Comparison of ENCODE assay signal across 17 mouse cellular contexts in genomic region chr2:127906973-127907678, GRCm38 (mm10).
DNase-seq lines count a peak whose midpoint lies in the region; ATAC-seq and TF ChIP-seq lines count a peak whose summit lies in the region.
"Had no signal": no experiment of that assay in that cellular context is flagged by ENCODE, and none has a peak within 500 bp of the region (broad histone marks: within the 10 kb centered on the region; RNA-seq: fewer than 3 reads in every experiment).

No protein-coding gene starts in this region.

- H3K27ac ChIP-seq in kidney, embryonic 15.5 days = peak overlapping the region; percentile 85
- H3K27ac ChIP-seq in kidney, adult 2 months (ENCODE audit: insufficient read depth, low read depth, low read length) = no peak overlapping the region
- H3K27ac ChIP-seq in stomach, embryonic 14.5 days (ENCODE audit: low read length) = peak overlapping the region; percentile 34; the same call in 1 of the 2 replicates
- H3K27ac ChIP-seq in stomach, postnatal 0 days (replicated peaks) = no peak overlapping the region
- H3K27ac ChIP-seq in limb, embryonic 10.5 days = peak overlapping the region; percentile 87
- H3K27ac ChIP-seq: forebrain, embryonic 12.5 days; left cerebral cortex, adult 2 months; neural tube, embryonic 13.5 days had no signal

- no peak for TF ChIP-seq CTCF in kidney, adult 2 months (conservative IDR thresholded peaks at IDR 0.05; ENCODE audit: insufficient read depth, insufficient read length, low read depth, low read length)
- no peak for TF ChIP-seq CTCF in stomach, postnatal 0 days (IDR thresholded peaks at IDR 0.05; ENCODE audit: low read depth)

- no peak overlapping the region for H3K4me2 ChIP-seq in kidney, embryonic 15.5 days
- no peak overlapping the region for H3K4me2 ChIP-seq in stomach, embryonic 14.5 days (replicated peaks; ENCODE audit: low read depth, low read length)
- H3K4me2 ChIP-seq in stomach, postnatal 0 days (replicated peaks; ENCODE audit: low read depth) = no peak overlapping the region
- H3K4me2 ChIP-seq: forebrain, embryonic 12.5 days; neural tube, embryonic 13.5 days had no signal

- WGBS in kidney, embryonic 15.5 days = 22% methylated on average over 6 of the region's 6 CpGs
- WGBS in kidney, adult 2 months = 61% methylated on average over 6 of the region's 6 CpGs
- WGBS in stomach, embryonic 14.5 days = 26% methylated on average over 6 of the region's 6 CpGs
- WGBS in stomach, postnatal 0 days = 40% methylated on average over 6 of the region's 6 CpGs
- WGBS in limb, embryonic 10.5 days = 16% methylated on average over 6 of the region's 6 CpGs

- peak; percentile 66 for ATAC-seq in kidney, embryonic 15.5 days (replicated peaks; ENCODE audit: low FRiP score)
- ATAC-seq in stomach, embryonic 14.5 days (ENCODE audit: insufficient number of reproducible peaks, insufficient read depth, low FRiP score, low read depth) = peak; percentile 56; the same call in 1 of the 2 replicates
- no peak for ATAC-seq in stomach, postnatal 0 days (ENCODE audit: low FRiP score, low TSS enrichment)

- no peak overlapping the region for H3K9ac ChIP-seq in kidney, embryonic 15.5 days
- no peak overlapping the region for H3K9ac ChIP-seq in stomach, embryonic 14.5 days (replicated peaks; ENCODE audit: low read depth, low read length)
- no peak overlapping the region for H3K9ac ChIP-seq in stomach, postnatal 0 days (ENCODE audit: low read length)
- H3K9ac ChIP-seq: forebrain, embryonic 12.5 days; neural tube, embryonic 13.5 days had no signal

- no peak for DNase-seq in kidney, adult 2 months
- DNase-seq in stomach, postnatal 0 days (ENCODE audit: low spot score) = no peak
- DNase-seq in limb, embryonic 10.5 days (ENCODE audit: low spot score) = peak; percentile 59
- DNase-seq in adrenal gland, postnatal 25 days = no peak
- no peak for DNase-seq in gastrocnemius, adult 18-20 months (ENCODE audit: low spot score)
- DNase-seq in layer of hippocampus, adult 8-10 months (ENCODE audit: low spot score in 2 of 2) = no peak
- DNase-seq: cerebellum, adult 8-10 months; gastrocnemius, postnatal 10 days; heart, postnatal 10 days; liver; lung, adult 18-20 months; thymus, adult 2 months had no signal

- no peaks in the 10 kb centered on the region for H3K36me3 ChIP-seq in kidney, embryonic 15.5 days
- H3K36me3 ChIP-seq in kidney, adult 2 months (ENCODE audit: control insufficient read depth, insufficient read depth, low read length) = no peaks in the 10 kb centered on the region
- no peaks in the 10 kb centered on the region for H3K36me3 ChIP-seq in stomach, embryonic 14.5 days (ENCODE audit: control insufficient read depth, insufficient read depth, low read length)
- no peaks in the 10 kb centered on the region for H3K36me3 ChIP-seq in stomach, postnatal 0 days (ENCODE audit: control insufficient read depth, insufficient read depth, low read length)
- H3K36me3 ChIP-seq in limb, embryonic 10.5 days = no peaks in the 10 kb centered on the region
- H3K36me3 ChIP-seq: forebrain, embryonic 12.5 days; neural tube, embryonic 13.5 days had no signal

- no peak for TF ChIP-seq EP300 in stomach, postnatal 0 days (optimal IDR thresholded peaks at IDR 0.05)

- H3K4me1 ChIP-seq in kidney, embryonic 15.5 days = peaks cover 45% of the 10 kb centered on the region
- no peaks in the 10 kb centered on the region for H3K4me1 ChIP-seq in kidney, adult 2 months (ENCODE audit: control insufficient read depth, insufficient read depth, low read length)
- peaks cover 21% of the 10 kb centered on the region for H3K4me1 ChIP-seq in stomach, embryonic 14.5 days (ENCODE audit: control insufficient read depth, insufficient read depth, low read length)
- no peaks in the 10 kb centered on the region; the same call in 1 of the 2 replicates for H3K4me1 ChIP-seq in stomach, postnatal 0 days (replicated peaks; ENCODE audit: control insufficient read depth, insufficient read depth)
- peaks cover 64% of the 10 kb centered on the region for H3K4me1 ChIP-seq in limb, embryonic 10.5 days

- no peak for TF ChIP-seq POLR2A in kidney, adult 2 months (IDR thresholded peaks at IDR 0.05; ENCODE audit: low read depth, low read length)

- no peaks in the 10 kb centered on the region for H3K27me3 ChIP-seq in kidney, embryonic 15.5 days
- H3K27me3 ChIP-seq in kidney, adult 2 months (replicated peaks; ENCODE audit: control insufficient read depth, insufficient read depth, low read length) = no peaks in the 10 kb centered on the region
- H3K27me3 ChIP-seq in stomach, embryonic 14.5 days (ENCODE audit: control insufficient read depth, insufficient read depth, low read length) = no peaks in the 10 kb centered on the region
- no peaks in the 10 kb centered on the region for H3K27me3 ChIP-seq in stomach, postnatal 0 days (ENCODE audit: control insufficient read depth, insufficient read depth, low read length)
- no peaks in the 10 kb centered on the region for H3K27me3 ChIP-seq in limb, embryonic 10.5 days (ENCODE audit: low read depth, poor library complexity, severe bottlenecking)
- H3K27me3 ChIP-seq: forebrain, embryonic 12.5 days; neural tube, embryonic 13.5 days had no signal

- no peak overlapping the region for H3K4me3 ChIP-seq in kidney, embryonic 15.5 days (replicated peaks)
- H3K4me3 ChIP-seq in kidney, adult 2 months (ENCODE audit: insufficient read depth, low read depth, low read length) = no peak overlapping the region
- no peak overlapping the region for H3K4me3 ChIP-seq in stomach, embryonic 14.5 days (ENCODE audit: low read depth, low read length)
- H3K4me3 ChIP-seq in stomach, postnatal 0 days (ENCODE audit: low read depth, low read length) = no peak overlapping the region
- peak overlapping the region; percentile 30; the same call in 1 of the 2 replicates for H3K4me3 ChIP-seq in limb, embryonic 10.5 days
- H3K4me3 ChIP-seq: forebrain, embryonic 12.5 days; left cerebral cortex, adult 2 months; neural tube, embryonic 13.5 days had no signal

- H3K9me3 ChIP-seq in kidney, embryonic 15.5 days (replicated peaks) = no peaks in the 10 kb centered on the region
- no peaks in the 10 kb centered on the region for H3K9me3 ChIP-seq in stomach, embryonic 14.5 days (ENCODE audit: control insufficient read depth, low read depth, low read length)
- H3K9me3 ChIP-seq in stomach, postnatal 0 days (ENCODE audit: control insufficient read depth, low read length) = no peaks in the 10 kb centered on the region
- no peaks in the 10 kb centered on the region for H3K9me3 ChIP-seq in limb, embryonic 10.5 days (replicated peaks)
- H3K9me3 ChIP-seq: forebrain, embryonic 12.5 days; neural tube, embryonic 13.5 days had no signal

Comparison
In these comparisons a context has a peak if more than half of its experiments do, and no peak if none do; other contexts are left out.
1. H3K27ac ChIP-seq: peak in kidney, embryonic 15.5 days (single experiment), stomach, embryonic 14.5 days (single experiment) and limb, embryonic 10.5 days (single experiment); none in kidney, adult 2 months (single experiment) and stomach, postnatal 0 days (single experiment).